Mouse (Mus musculus) liver, embryonic 11.5 days (tissue): Measurements from ENCODE around the gene Sit1. TPM values are rescaled to one million over a fixed set of nuclear protein-coding genes. Genes with fewer than 3 reads are reported as not detected.

ENCODE experiments used
- polyA plus RNA-seq: library from polyadenylated mRNA; unstranded; fragments of >200 nt; fragmentation: Nextera tagmentation; extraction: Ambion mirVana; gene quantifications from 2 replicates; pipeline ENCODE4 v1.2.1, GENCODE M21; 2014

Gene Sit1
- polyA plus RNA-seq, 1 experiment from 2014 or later = not detected

Other genes with a start within 250 kb of the Sit1 start
- gene Atp8b5, start 216.6 kb downstream of the Sit1 start, polyA plus RNA-seq = 0.25 and 0.29 TPM in 2 replicates
- 1.4 and 2.0 TPM in 2 replicates for gene Rusc2, start 101.8 kb downstream of the Sit1 start, polyA plus RNA-seq
- gene Fam166b, start 54.6 kb downstream of the Sit1 start, polyA plus RNA-seq = not detected in 2 replicates
- gene Tesk1, start 41.8 kb downstream of the Sit1 start, polyA plus RNA-seq = 4.3 TPM in 2 replicates
- gene Cd72, start 29.1 kb downstream of the Sit1 start, polyA plus RNA-seq = 1.2 and 1.3 TPM in 2 replicates
- 60.3 and 60.5 TPM in 2 replicates for gene Ccdc107, start 9.2 kb upstream of the Sit1 start, polyA plus RNA-seq
- 45.1 and 46.1 TPM in 2 replicates for gene Arhgef39, start 16.0 kb upstream of the Sit1 start, polyA plus RNA-seq
- 1.5 and 2.0 TPM in 2 replicates for gene Car9, start 23.2 kb upstream of the Sit1 start, polyA plus RNA-seq
- 46.4 and 51.2 TPM in 2 replicates for gene Tpm2, start 40.0 kb upstream of the Sit1 start, polyA plus RNA-seq
- 29.6 and 31.3 TPM in 2 replicates for gene Creb3, start 78.6 kb upstream of the Sit1 start, polyA plus RNA-seq
- gene Tln1, start 79.0 kb upstream of the Sit1 start, polyA plus RNA-seq = 66.4 and 68.4 TPM in 2 replicates
- gene Rgp1, start 95.0 kb upstream of the Sit1 start, polyA plus RNA-seq = 18.4 and 22.9 TPM in 2 replicates
- gene Gba2, start 95.1 kb upstream of the Sit1 start, polyA plus RNA-seq = 18.8 and 20.3 TPM in 2 replicates
- 0.75 and 2.2 TPM in 2 replicates for gene Msmp, start 100.8 kb upstream of the Sit1 start, polyA plus RNA-seq
- 3.2 and 4.5 TPM in 2 replicates for gene Npr2, start 148.2 kb upstream of the Sit1 start, polyA plus RNA-seq
- gene Spag8, start 169.9 kb upstream of the Sit1 start, polyA plus RNA-seq = 0.30 and 1.5 TPM in 2 replicates
- 87.8 and 88.0 TPM in 2 replicates for gene Hint2, start 172.7 kb upstream of the Sit1 start, polyA plus RNA-seq
- gene Tmem8b, start 185.2 kb upstream of the Sit1 start, polyA plus RNA-seq = 0.84 and 1.1 TPM in 2 replicates
- 2.2 and 2.3 TPM in 2 replicates for gene Fam221b, start 185.4 kb upstream of the Sit1 start, polyA plus RNA-seq
- gene Olfr70, start 217.1 kb upstream of the Sit1 start, polyA plus RNA-seq = not detected in 2 replicates
- not detected in 2 replicates for gene Olfr71, start 226.5 kb upstream of the Sit1 start, polyA plus RNA-seq
- 0.25 and 0.45 TPM in 2 replicates for gene Hrct1, start 243.5 kb upstream of the Sit1 start, polyA plus RNA-seq
- gene Spaar, start 246.3 kb upstream of the Sit1 start, polyA plus RNA-seq = 0.13 TPM in 1 of 2 replicates, not detected in the other